Mouse (Mus musculus): ENCODE data around the gene Glmp.

DNA sequence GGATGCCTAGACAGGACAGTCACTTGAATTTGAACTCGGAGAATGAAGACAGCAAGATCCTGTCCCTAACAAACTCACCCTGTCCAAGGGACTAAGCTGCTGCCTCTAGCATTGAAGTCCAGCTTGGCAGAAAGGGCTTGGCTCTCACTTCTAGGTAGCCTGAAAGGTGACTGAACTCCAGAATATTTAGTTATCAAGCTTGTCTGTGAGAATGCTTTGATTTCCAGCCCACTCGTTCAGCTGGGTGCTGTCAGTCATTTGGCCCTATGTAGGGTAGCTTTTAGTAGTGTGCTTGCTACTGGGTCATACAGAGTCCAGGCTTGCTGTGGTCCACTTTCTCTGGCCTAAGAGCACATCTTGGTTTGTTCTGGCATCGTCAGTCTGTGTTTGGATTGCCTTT, 14.2 kb downstream of the Glmp start:
- TF ChIP-seq CTCF (IDR thresholded peaks at IDR 0.05; ENCODE audit: control insufficient read depth, insufficient read depth, insufficient read length) (no peak), MYOG (IDR thresholded peaks at IDR 0.05; ENCODE audit: control insufficient read depth, extremely low read depth, insufficient read length) (no peak)

All from C2C12 (cell line).